Mouse (Mus musculus) embryo, embryonic 10 days (tissue): Measurements from ENCODE around the gene Slc29a1.
"Not testable (repeated sequence)": the region's sequence is repeated elsewhere in the genome, so short reads cannot be mapped to it uniquely, and the experiment has no call there.

ENCODE experiments used
- DNase-seq: peaks from one replicate; pipeline ENCODE4 v3.0.0-alpha.2; 2015; ENCODE audit warnings: low spot score

The Slc29a1 gene

GRCm38 (mm10) chr17:45599446-45600242, at the start of gene Slc29a1:
TSS of gene Slc29a1 (minus strand) at chr17:45599606.
- DNase-seq, result peak; percentile 70

GRCm38 (mm10) chr17:45644185-45644584, 44.8 kb upstream of the Slc29a1 start:
- no peak for DNase-seq

DNA sequence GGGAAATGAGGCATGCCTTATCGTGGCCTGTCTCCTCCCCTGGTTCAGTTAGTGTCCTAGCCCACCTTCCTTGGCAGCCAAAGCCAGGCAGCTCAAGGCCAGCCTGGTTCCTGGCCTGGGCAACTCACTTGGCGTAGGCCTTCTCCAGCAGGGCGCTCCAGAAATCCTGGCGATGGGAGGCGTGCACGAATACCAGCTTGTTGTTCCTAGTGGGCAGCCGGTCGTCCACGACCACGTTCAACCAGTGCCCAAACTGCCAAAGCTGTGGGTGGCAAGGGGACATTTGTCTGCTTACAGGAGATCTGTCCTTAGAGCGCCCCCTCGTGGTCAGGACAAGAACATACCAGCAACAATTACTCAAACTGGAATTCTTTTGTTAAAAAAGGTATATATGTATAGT, 43.3 kb upstream of the Slc29a1 start:
- DNase-seq, result peak; percentile 82

GRCm38 (mm10) chr17:45641981-45642380, 42.6 kb upstream of the Slc29a1 start:
- DNase-seq, result no peak

DNA sequence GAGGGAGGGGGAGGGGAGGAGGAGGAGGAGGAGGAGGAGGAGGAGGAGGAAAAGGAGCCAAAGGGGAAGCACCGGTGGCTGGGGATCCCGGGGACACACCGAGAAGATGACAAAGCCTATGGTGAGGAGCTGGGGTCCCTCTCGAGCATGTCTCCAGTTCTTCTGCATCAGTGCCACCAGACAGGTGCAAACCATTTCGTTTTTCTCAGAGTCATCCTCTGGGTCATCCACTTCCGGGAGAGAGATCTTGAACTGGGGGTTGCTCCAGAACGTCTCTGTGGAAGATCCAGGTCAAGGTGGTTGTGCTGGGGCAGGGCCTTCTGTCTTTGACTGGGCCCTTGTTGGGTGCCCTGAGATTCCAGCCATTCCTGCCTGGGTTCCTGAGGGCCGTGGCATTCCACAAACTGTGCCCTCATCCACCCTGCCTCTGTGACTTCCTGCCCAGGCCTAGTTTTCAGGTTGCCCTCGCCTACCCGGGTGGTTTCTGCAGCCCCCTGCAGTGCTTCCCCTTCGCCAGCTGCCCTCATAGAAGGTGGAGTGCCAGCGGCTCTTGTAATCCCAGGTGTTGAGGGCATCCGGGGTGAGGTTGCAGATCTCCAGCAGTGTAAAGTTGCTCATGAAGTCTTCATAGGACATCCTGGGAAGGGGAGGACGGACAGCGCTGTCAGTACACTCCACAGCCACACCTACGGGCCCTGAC, 39.3 kb upstream of the Slc29a1 start:
- DNase-seq, result no peak

DNA sequence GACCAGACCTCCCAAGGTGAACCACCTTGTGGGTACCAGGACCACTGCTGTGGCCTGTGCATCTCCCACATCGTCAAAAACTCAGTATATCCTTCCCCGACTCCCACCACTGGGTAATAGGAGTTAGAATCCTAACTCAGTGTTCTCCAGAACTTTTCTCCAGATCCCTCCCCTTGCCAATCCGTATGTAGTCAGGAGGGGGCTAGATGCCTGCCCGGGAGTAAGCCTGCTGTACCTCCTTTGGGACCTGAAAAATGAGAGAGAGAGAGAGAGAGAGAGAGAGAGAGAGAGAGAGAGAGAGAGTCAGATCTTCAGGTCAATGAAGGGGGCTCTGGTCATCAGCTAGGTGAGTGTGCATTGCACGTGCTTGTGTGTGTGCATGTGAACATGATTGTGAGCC, 34.6 kb upstream of the Slc29a1 start:
- DNase-seq, result no peak

DNA sequence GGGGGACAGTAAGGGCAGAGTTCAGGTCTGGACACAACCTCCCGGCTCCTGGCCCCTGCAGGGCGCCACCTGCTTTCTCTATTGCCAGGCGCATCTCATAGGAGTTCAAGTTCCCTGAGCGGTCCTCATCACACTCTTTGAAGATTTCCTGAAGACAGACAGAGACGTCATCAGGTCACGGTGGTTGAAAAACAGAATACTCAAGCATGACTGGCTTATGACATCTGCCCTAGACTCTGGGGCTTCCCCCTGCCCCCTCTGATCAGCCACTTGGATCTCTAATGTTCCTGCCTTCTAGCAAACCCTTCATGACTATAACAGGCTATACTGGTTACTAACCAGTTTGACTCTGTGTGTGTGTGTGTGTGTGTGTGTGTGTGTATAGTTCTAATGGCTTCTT, 32.5 kb upstream of the Slc29a1 start:
- no peak for DNase-seq

- no peak for DNase-seq
Measured at GRCm38 (mm10) chr17:45630992-45631391, 31.6 kb upstream of the Slc29a1 start.

- DNase-seq, result peak; percentile 86
Measured at GRCm38 (mm10) chr17:45629861-45630694, 30.7 kb upstream of the Slc29a1 start.

GRCm38 (mm10) chr17:45628885-45629855, 29.8 kb upstream of the Slc29a1 start:
- peak; percentile 25 for DNase-seq

DNA sequence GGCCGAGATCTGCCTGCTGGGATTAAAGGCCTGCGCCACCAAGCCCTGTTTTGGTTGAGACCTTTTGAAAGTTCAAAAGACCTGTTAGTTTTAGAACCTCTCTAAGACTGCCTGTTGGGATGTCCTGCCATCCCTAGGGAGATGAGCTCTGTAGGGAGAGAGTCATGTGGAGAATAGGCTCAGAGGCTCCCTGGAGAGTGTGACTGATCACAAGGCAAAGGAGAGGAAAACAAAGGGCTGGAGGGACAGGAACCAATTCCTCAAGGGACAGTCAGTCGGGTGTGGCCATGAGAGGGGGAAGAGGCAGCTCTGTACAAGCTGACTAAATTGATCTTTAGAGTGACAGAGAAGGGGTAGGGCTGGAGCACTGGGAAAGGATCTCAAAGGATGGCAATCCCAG, 28.8 kb upstream of the Slc29a1 start:
- no peak for DNase-seq

GRCm38 (mm10) chr17:45626577-45627134, 27.2 kb upstream of the Slc29a1 start:
- peak; percentile 91 for DNase-seq

DNA sequence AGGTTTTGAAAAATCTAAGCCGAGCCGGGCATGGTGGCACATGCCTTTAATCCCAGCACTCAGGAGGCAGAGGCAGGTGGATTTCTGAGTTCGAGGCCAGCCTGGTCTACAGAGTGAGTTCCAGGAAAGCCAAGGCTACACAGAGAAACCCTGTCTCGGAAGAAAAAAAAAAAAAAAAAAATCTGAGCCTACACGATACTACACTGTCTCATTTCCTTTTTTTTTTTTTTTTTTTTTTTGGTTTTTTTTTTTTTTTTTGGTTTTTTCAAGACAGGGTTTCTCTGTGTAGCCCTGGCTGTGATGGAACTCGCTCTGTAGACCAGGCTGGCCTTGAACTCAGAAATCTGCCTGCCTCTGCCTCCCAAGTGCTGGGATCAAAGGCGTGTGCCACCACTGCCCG, 24.0 kb upstream of the Slc29a1 start:
- not testable (repeated sequence) for DNase-seq

GRCm38 (mm10) chr17:45619386-45620256, 20.2 kb upstream of the Slc29a1 start:
- DNase-seq, result peak; percentile 29

GRCm38 (mm10) chr17:45618941-45619385, 19.6 kb upstream of the Slc29a1 start:
- peak; percentile 60 for DNase-seq

GRCm38 (mm10) chr17:45617655-45618054, 18.2 kb upstream of the Slc29a1 start:
- DNase-seq, result no peak

GRCm38 (mm10) chr17:45616679-45617078, 17.3 kb upstream of the Slc29a1 start:
- no peak for DNase-seq

DNA sequence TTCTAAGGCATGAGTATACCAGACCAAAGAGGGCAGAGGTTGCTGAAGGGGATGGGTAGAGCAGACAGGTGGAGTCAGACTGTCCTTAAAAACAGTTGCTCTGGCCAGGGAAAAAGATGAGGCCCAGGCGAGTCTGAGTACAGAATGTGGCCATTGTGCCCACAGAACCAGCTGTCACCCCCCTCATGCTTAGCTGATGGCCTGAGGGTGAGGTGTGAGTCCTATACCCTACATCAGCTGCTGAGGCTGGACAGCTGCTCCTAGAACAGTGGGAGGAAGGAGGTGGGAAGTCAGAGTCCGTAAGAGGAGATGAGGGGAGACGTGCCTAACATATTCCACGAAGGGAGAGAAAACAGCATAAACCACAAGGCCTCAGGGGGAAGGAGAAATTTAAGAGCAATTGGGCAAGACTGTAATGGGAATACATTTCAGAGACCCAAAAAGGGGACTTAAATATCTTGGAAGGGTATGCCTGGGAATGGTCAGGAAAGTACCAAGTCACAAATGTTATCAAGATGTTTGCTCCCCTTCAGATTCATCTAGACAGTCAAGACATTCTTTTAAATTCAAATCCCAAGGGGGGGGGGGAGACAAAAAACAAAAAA, 16.7 kb upstream of the Slc29a1 start:
- DNase-seq, result no peak

DNA sequence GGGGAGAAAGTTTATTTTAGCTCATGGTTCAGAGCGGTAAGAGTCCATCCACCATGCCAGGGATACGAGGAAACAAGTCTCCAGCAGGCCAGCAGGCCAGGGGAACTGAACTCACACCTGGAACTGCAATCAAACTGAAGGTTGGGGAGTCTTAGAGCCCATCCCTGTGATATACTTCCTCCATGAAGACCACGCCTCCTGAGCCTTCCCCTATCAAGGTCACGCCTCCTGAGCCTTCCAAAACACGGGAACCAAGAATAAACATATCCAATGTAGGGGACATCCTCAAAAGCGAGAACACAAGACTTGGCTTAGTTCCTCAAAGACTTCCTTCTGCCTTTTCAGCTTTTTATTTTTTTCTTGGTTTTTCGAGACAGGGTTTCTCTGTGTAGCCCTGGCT, 13.5 kb upstream of the Slc29a1 start:
- no peak for DNase-seq
